Comparison of ENCODE assay signal across 16 mouse cellular contexts in genomic region chr6:71369416-71369815, GRCm38 (mm10). TPM values are rescaled to one million over a fixed set of nuclear protein-coding genes. Genes with fewer than 3 reads are reported as not detected.
A peak's percentile ranks its signal among the peaks of the same experiment; 100 is the strongest.
DNase-seq lines count a peak whose midpoint lies in the region.
"Had no signal": no experiment of that assay in that cellular context is flagged by ENCODE, and none has a peak within 500 bp of the region (broad histone marks: within the 10 kb centered on the region; RNA-seq: fewer than 3 reads in every experiment).

No protein-coding gene starts in this region.

- intact Hi-C loops in heart, postnatal 25 days (cut with DNase I), result no loop called here

- DNase-seq in heart, adult 11 months, result peak; percentile 28
- no peak for DNase-seq in heart, postnatal 25 days (ENCODE audit: low spot score)
- DNase-seq in T-cell, adult 2 months (ENCODE audit: low spot score), result peak; percentile 80
- peak; percentile 86 to 94 for DNase-seq in thymus, postnatal 10 days (ENCODE audit: low spot score in 2 of 2)
- peak; percentile 78 for DNase-seq in thymus, postnatal 4 days
- DNase-seq in frontal cortex, postnatal 36 days (ENCODE audit: low spot score in 2 of 2), result no peak
- DNase-seq in natural killer cell, adult 2 months (ENCODE audit: low spot score in 2 of 2), result no peak
- DNase-seq: adrenal gland, adult 2 months; adrenal gland, postnatal 36 days; cerebellum, adult 2 months; cerebellum, postnatal 10 days; gastrocnemius, postnatal 10 days; heart, postnatal 4 days had no signal

RNA-seq across cellular contexts. Expression of gene Cd8a, which starts 3.8 kb away (rescaled TPM):
- total RNA-seq in heart, postnatal 25 days (2021), result under 1 TPM in 1 of 2 experiments, not detected in 1; 0.13 TPM
- total RNA-seq: adrenal gland, postnatal 36 days; common myeloid progenitor, adult 5-6 weeks; granulocyte monocyte progenitor cell, adult 5-6 weeks; hindbrain, postnatal 0 days had no signal

RNA-seq across cellular contexts. Expression of gene Cd8b1, which starts 46.8 kb away (rescaled TPM):
- total RNA-seq in heart, postnatal 25 days (2021), result not detected
- total RNA-seq: common myeloid progenitor, adult 5-6 weeks; granulocyte monocyte progenitor cell, adult 5-6 weeks; hindbrain, postnatal 0 days had no signal

RNA-seq across cellular contexts. Expression of gene Smyd1, which starts 47.4 kb away (rescaled TPM):
- total RNA-seq in heart, postnatal 25 days (2021), result 100 to 1,000 TPM; 375 to 394 TPM
- total RNA-seq: common myeloid progenitor, adult 5-6 weeks; granulocyte monocyte progenitor cell, adult 5-6 weeks had no signal

Comparison
In these comparisons a context has a peak if more than half of its experiments do, and no peak if none do; other contexts are left out.
1. DNase-seq: peak in heart, adult 11 months (single experiment), T-cell, adult 2 months (single experiment), thymus, postnatal 10 days (2 of 2) and thymus, postnatal 4 days (single experiment); none in heart, postnatal 25 days (single experiment), frontal cortex, postnatal 36 days (0 of 2) and natural killer cell, adult 2 months (0 of 2).